Mouse (Mus musculus) midbrain, embryonic 11.5 days (tissue): ENCODE measurements at regions not wholly inside any gene's neighbourhood (a gene's known extent, or its start where the extent isn't known, plus 50 kb on each side); places are given as distances from the start of the nearest gene placed in this dataset.

Experiments
- ATAC-seq: fragments of 200-750 bp; cut with Nextera tagmentation; 2 replicates; pipeline ENCODE4 v1.8.0; 2017; ENCODE audit warnings: moderate TSS enrichment, moderate library complexity; ENCODE audit not compliant: low FRiP score
- DNase-seq: peaks from one replicate; pipeline ENCODE4 v3.0.0; 2015; ENCODE audit warnings: low spot score; ENCODE audit errors: missing footprints
- H3K27ac ChIP-seq: fragments of 300-500 bp; sonication (generic); 2 replicates; pipeline ENCODE4 v1.5.1; 2014; ENCODE audit warnings: low read depth, low read length
- H3K27me3 ChIP-seq: fragments of 300-500 bp; sonication (generic); 2 replicates; pipeline ENCODE4 v1.6.1; 2014; ENCODE audit warnings: mild to moderate bottlenecking, low read length, moderate library complexity, mixed read lengths; ENCODE audit not compliant: control insufficient read depth, insufficient read depth
- H3K36me3 ChIP-seq: fragments of 300-500 bp; sonication (generic); 2 replicates; pipeline ENCODE4 v1.6.1; 2014; ENCODE audit warnings: mild to moderate bottlenecking, low read length, moderate library complexity, mixed read lengths; ENCODE audit not compliant: control insufficient read depth, insufficient read depth
- H3K4me1 ChIP-seq: fragments of 300-500 bp; sonication (generic); 2 replicates; pipeline ENCODE4 v1.6.1; 2014; ENCODE audit warnings: low read length; ENCODE audit not compliant: control insufficient read depth, insufficient read depth
- H3K4me2 ChIP-seq: fragments of 300-500 bp; sonication (generic); 2 replicates; pipeline ENCODE4 v1.6.1; 2014; ENCODE audit warnings: mild to moderate bottlenecking, moderate library complexity
- H3K4me3 ChIP-seq: fragments of 300-500 bp; sonication (generic); 2 replicates; pipeline ENCODE4 v1.5.1; 2014; ENCODE audit warnings: low read depth, low read length
- H3K9ac ChIP-seq: fragments of 300-500 bp; sonication (generic); 2 replicates; pipeline ENCODE4 v1.6.1; 2014; ENCODE audit warnings: low read length
- H3K9me3 ChIP-seq: fragments of 300-500 bp; sonication (generic); 2 replicates; pipeline ENCODE4 v1.6.1; 2016; ENCODE audit warnings: low read length; ENCODE audit not compliant: control insufficient read depth
- WGBS: fragments of 180-500 bp; shearing (Covaris S2); extraction: QIAGEN DNeasy Blood & Tissue Kit; methylation state at CpG from one replicate; pipeline ENCODE4 v1.1.7; 2014; 5-methylcytosine and 5-hydroxymethylcytosine counted together

DNA sequence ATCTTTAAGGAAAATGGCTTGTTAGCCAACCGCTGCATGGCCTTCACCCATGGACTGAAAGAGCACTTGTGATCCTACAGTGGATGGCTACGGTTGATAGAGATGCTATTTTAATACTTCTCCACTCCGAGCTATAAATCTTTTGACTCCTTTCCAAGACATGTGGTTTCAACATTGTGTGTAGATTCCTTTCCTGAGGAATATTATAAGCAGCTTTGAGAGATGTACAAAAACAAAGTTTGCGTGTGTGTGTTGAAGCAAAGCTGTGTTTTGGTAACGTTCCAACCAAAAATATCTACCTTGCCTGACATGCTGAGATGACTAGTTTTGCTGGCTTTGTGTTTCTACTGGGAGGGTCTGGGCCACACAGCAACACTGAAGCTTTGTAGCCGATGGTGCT, 83.0 kb downstream of the Zbtb18 start:
- no peaks in the 10 kb centered on the region for H3K4me1 ChIP-seq
- ATAC-seq (no peak), DNase-seq (no peak)

DNA sequence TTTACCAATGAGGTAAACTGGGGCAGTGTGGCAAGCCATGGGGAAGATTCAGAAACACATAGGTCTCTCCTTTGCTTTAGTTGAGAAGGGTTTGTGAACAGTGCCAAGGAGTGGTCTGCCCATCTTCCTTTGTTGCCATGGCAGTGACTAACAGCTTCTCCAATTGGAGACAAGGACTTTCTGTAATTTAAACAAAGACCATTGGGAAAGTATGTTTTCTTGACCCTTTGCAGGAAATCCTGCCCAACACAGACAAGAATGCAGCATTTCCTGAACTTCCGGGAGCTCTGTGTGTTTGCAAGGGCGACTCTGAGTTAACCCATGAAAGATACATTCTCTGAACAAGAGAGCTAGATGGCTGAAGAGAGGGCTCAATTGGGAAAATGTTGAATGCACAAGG, 89.6 kb downstream of the Zbtb18 start:
- H3K9me3 ChIP-seq: no peaks in the 10 kb centered on the region
- DNase-seq (no peak), ATAC-seq (no peak)

More for the DNA sequence above, 83.0 kb downstream of the Zbtb18 start:
- Histone ChIP-seq H3K4me2 (no peak overlapping the region), H3K36me3 (no peaks in the 10 kb centered on the region), H3K9me3 (no peaks in the 10 kb centered on the region), H3K9ac (no peak overlapping the region), H3K27ac (no peak overlapping the region), H3K4me3 (no peak overlapping the region), H3K27me3 (no peaks in the 10 kb centered on the region)
- 88% methylated on average over 6 of the region's 6 CpGs for WGBS

GRCm38 (mm10) chr1:177532656-177533055, 90.5 kb downstream of the Zbtb18 start:
- 83% methylated on average over 2 of the region's 2 CpGs for WGBS
- no peak for DNase-seq
- no peak overlapping the region for H3K9ac ChIP-seq

More for the DNA sequence above, 89.6 kb downstream of the Zbtb18 start:
- Histone ChIP-seq H3K27me3 (no peaks in the 10 kb centered on the region), H3K4me3 (no peak overlapping the region), H3K4me2 (no peak overlapping the region), H3K36me3 (no peaks in the 10 kb centered on the region), H3K4me1 (no peaks in the 10 kb centered on the region), H3K27ac (no peak overlapping the region), H3K9ac (no peak overlapping the region)
- 73% methylated on average over 2 of the region's 2 CpGs for WGBS

GRCm38 (mm10) chr1:177533332-177533731, 91.2 kb downstream of the Zbtb18 start:
- no peaks in the 10 kb centered on the region for H3K4me1 ChIP-seq
- no peaks in the 10 kb centered on the region for H3K36me3 ChIP-seq
- H3K9me3 ChIP-seq: no peaks in the 10 kb centered on the region
- ATAC-seq (no peak), DNase-seq (no peak)
- no peaks in the 10 kb centered on the region for H3K27me3 ChIP-seq
- H3K27ac ChIP-seq: no peak overlapping the region
- H3K4me2 ChIP-seq: no peak overlapping the region
- WGBS: 77% methylated on average over 2 of the region's 2 CpGs
- H3K4me3 ChIP-seq: no peak overlapping the region
- H3K9ac ChIP-seq: no peak overlapping the region

More at GRCm38 (mm10) chr1:177532656-177533055, 90.5 kb downstream of the Zbtb18 start:
- Histone ChIP-seq H3K4me1 (no peaks in the 10 kb centered on the region), H3K27ac (no peak overlapping the region), H3K36me3 (no peaks in the 10 kb centered on the region), H3K4me3 (no peak overlapping the region), H3K27me3 (no peaks in the 10 kb centered on the region), H3K4me2 (no peak overlapping the region), H3K9me3 (no peaks in the 10 kb centered on the region)
- ATAC-seq: no peak

GRCm38 (mm10) chr1:177545031-177545735, 103.0 kb downstream of the Zbtb18 start:
- H3K9me3 ChIP-seq: no peaks in the 10 kb centered on the region
- H3K9ac ChIP-seq: no peak overlapping the region
- no peak overlapping the region for H3K4me3 ChIP-seq
- no peaks in the 10 kb centered on the region for H3K4me1 ChIP-seq
- no peaks in the 10 kb centered on the region for H3K27me3 ChIP-seq
- no peak for DNase-seq
- WGBS: 76% methylated on average over 15 of the region's 15 CpGs
- H3K36me3 ChIP-seq: no peaks in the 10 kb centered on the region
- H3K27ac ChIP-seq: no peak overlapping the region
- ATAC-seq: no peak
- H3K4me2 ChIP-seq: no peak overlapping the region

DNA sequence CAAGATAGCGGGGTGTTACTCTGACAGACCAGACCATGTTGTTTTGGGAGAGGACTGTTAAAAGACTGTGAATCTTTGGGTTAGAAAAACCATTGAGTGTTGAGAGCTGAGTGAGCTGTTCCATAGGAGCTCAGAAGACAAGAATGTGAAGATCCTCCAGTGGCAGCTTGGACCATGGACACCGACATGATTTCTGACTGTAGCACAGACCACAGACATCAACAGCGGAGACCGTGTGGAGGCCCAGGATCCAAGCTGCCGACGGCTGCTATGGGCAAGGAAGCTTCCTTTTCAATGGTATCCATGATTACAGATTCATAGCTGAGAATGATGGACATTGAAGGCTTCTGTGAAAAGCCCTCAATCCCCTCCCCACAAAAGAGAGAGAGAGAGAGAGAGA, 105.6 kb downstream of the Zbtb18 start:
- H3K4me3 ChIP-seq: no peak overlapping the region
- no peak for DNase-seq
- WGBS: 85% methylated on average over 6 of the region's 6 CpGs
- no peak overlapping the region for H3K27ac ChIP-seq
- no peaks in the 10 kb centered on the region for H3K4me1 ChIP-seq
- H3K4me2 ChIP-seq: no peak overlapping the region
- H3K9me3 ChIP-seq: no peaks in the 10 kb centered on the region
- ATAC-seq: no peak
- no peaks in the 10 kb centered on the region for H3K27me3 ChIP-seq
- no peak overlapping the region for H3K9ac ChIP-seq
- no peaks in the 10 kb centered on the region for H3K36me3 ChIP-seq

DNA sequence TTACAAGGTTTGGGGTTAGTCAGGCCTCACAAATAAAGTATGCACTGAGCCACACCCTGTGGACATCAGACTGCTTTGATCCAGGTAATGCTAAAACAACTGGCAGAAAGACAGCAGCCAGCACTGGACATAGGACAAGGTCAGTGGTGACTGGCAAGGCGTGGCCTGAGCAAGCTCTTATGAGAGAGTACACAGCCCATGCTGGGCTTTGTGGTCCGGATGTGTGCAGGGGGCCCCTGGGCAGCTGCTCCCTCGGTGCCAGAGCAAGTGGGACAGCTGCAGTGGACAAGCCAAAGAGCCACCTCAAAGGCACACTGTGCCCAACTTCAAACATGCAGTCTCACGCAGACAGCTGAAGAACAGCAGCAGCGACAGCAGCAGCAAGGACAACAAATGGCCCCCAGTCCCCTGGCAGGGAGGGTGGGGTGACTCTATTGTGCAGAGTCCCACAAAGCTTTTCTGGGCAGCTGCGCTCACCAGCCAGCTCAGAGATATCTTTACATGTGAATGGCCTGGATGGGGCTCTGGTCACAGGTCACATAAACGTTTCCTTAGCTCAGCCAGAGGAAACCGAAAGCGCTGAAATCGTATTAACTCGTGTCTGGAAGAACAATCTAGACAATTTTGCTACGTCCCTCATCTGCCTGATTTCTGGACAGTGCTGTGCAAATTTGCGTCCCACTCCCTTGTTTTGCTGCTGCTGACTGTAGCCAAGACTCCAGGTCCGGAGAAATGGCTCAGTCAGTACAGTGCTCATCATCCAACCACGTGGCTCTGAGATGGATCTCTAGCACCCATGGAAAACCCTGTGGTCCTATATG, 113.5 kb downstream of the Zbtb18 start:
- peak overlapping the region; percentile 10 for H3K4me2 ChIP-seq
- ATAC-seq: peak; percentile 97
- H3K36me3 ChIP-seq: no peaks in the 10 kb centered on the region
- H3K4me3 ChIP-seq: no peak overlapping the region
- H3K9me3 ChIP-seq: no peaks in the 10 kb centered on the region
- WGBS: 10% methylated on average over 15 of the region's 15 CpGs
- H3K4me1 ChIP-seq: peaks cover 22% of the 10 kb centered on the region
- no peaks in the 10 kb centered on the region for H3K27me3 ChIP-seq
- peak; percentile 94 for DNase-seq
- H3K27ac ChIP-seq: peak overlapping the region; percentile 80
- no peak overlapping the region; the same call in 1 of the 2 replicates for H3K9ac ChIP-seq

GRCm38 (mm10) chr1:177557432-177557831, 115.3 kb downstream of the Zbtb18 start:
- Histone ChIP-seq H3K4me3 (no peak overlapping the region), H3K27ac (no peak overlapping the region), H3K27me3 (no peaks in the 10 kb centered on the region), H3K9me3 (no peaks in the 10 kb centered on the region), H3K4me1 (peaks cover 31% of the 10 kb centered on the region), H3K4me2 (no peak overlapping the region), H3K36me3 (no peaks in the 10 kb centered on the region), H3K9ac (no peak overlapping the region)
- ATAC-seq (no peak), DNase-seq (no peak)
- WGBS: 81% methylated on average over 6 of the region's 6 CpGs

DNA sequence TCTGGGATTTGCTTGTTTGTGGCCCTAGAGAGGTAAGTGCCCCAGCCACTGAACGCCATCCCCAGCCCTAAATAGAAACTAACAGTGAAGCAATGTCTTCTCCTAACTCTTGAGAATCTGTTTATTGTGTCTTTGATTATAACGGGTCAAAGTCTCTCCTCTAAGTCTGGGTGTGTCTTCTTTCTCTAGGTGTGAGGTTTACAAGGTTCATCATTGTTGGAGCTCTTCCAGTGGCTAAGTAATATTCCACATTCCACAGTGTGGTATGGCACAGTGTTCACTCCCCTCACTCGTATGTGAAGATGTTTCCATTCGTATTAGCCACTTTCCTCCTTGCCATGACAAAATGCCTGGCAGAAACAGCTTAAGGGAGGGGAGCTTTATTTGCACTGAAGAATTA, 115.7 kb downstream of the Zbtb18 start:
- no peak overlapping the region for H3K9ac ChIP-seq
- peaks cover 33% of the 10 kb centered on the region for H3K4me1 ChIP-seq
- no peaks in the 10 kb centered on the region for H3K36me3 ChIP-seq
- no peak overlapping the region for H3K27ac ChIP-seq
- H3K4me2 ChIP-seq: no peak overlapping the region
- H3K4me3 ChIP-seq: no peak overlapping the region
- no peaks in the 10 kb centered on the region for H3K27me3 ChIP-seq
- WGBS: 83% methylated on average over 4 of the region's 4 CpGs
- ATAC-seq (no peak), DNase-seq (no peak)
- no peaks in the 10 kb centered on the region for H3K9me3 ChIP-seq
